Comparison of ENCODE assay signal across 8 mouse cellular contexts in the genomic region with DNA sequence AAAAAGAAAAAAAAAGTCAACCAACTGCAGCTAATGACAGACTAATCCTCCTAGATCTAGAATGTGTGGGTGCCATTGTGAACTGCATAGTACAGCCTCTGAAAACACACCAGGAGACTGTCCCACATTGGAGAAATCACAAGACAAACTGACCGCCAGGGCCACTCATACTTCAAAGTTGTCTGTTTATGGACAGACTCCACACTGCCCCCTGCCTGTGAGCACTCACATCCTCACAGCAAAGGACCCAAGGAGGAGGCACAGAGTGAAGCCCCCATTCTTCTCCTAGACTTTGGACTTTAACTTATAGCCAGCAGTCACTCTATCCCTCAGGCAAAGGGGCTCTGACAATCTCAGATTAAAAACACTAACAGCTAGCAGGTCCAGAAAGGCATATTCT.
DNase-seq lines count a peak whose midpoint lies in the region; ATAC-seq lines count a peak whose summit lies in the region.

No protein-coding gene starts in this region.

- DNase-seq in heart, postnatal 36 days = peak; percentile 22 to 45
- DNase-seq in heart, embryonic 10.5 days (ENCODE audit: low spot score) = no peak
- DNase-seq in 3T3-L1 (ENCODE audit: low read depth, low spot score) (peak; percentile 49), NIH3T3 (ENCODE audit: low read depth) (peak; percentile 28)
- DNase-seq in forelimb bud, embryonic 11.5 days (ENCODE audit: low read depth, low spot score) = peak; percentile 23
- DNase-seq in layer of hippocampus, postnatal 14 days (ENCODE audit: low spot score in 2 of 2) = no peak

- no peak overlapping the region for H3K4me2 ChIP-seq in forebrain, embryonic 13.5 days

- WGBS in heart, embryonic 10.5 days = 69% methylated on average over 1 of the region's 1 CpGs
- 61% methylated on average over 1 of the region's 1 CpGs for WGBS in forebrain, embryonic 13.5 days

- no peak overlapping the region for H3K9ac ChIP-seq in forebrain, embryonic 13.5 days

- H3K36me3 ChIP-seq in heart, embryonic 10.5 days = no peaks in the 10 kb centered on the region
- no peaks in the 10 kb centered on the region for H3K36me3 ChIP-seq in forebrain, embryonic 13.5 days (ENCODE audit: poor library complexity, severe bottlenecking)

- intact Hi-C loops in heart, postnatal 36 days (cut with DNase I) = no loop called here

- no peak overlapping the region for H3K27ac ChIP-seq in heart, embryonic 10.5 days
- no peak overlapping the region for H3K27ac ChIP-seq in forebrain, embryonic 13.5 days

- H3K9me3 ChIP-seq in heart, embryonic 10.5 days = no peaks in the 10 kb centered on the region
- no peaks in the 10 kb centered on the region for H3K9me3 ChIP-seq in forebrain, embryonic 13.5 days (replicated peaks)

- no peak overlapping the region for H3K4me3 ChIP-seq in heart, embryonic 10.5 days
- H3K4me3 ChIP-seq in forebrain, embryonic 13.5 days = no peak overlapping the region

- ATAC-seq in neutrophil, adult 5-6 weeks (ENCODE audit: extremely low read depth, insufficient number of reproducible peaks, low FRiP score, poor library complexity, severe bottlenecking) = peak; percentile 66; the same call in 1 of the 2 replicates
- no peak for ATAC-seq in forebrain, embryonic 13.5 days

- peaks cover 32% of the 10 kb centered on the region for H3K4me1 ChIP-seq in heart, embryonic 10.5 days
- H3K4me1 ChIP-seq in forebrain, embryonic 13.5 days = peaks cover 22% of the 10 kb centered on the region; the same call in 1 of the 2 replicates

- no peaks in the 10 kb centered on the region for H3K27me3 ChIP-seq in heart, embryonic 10.5 days (ENCODE audit: insufficient read depth, poor library complexity, severe bottlenecking)
- H3K27me3 ChIP-seq in forebrain, embryonic 13.5 days = no peaks in the 10 kb centered on the region

Comparison
In these comparisons a context has a peak if more than half of its experiments do, and no peak if none do; other contexts are left out.
1. DNase-seq: peak in heart, postnatal 36 days (2 of 2), 3T3-L1 (single experiment), NIH3T3 (single experiment) and forelimb bud, embryonic 11.5 days (single experiment); none in heart, embryonic 10.5 days (single experiment) and layer of hippocampus, postnatal 14 days (0 of 2).